Mouse (Mus musculus) cerebellum, postnatal 25 days (tissue): ENCODE measurements around the gene Ttn.
A peak's percentile ranks its signal among the peaks of the same experiment; 100 is the strongest.

ENCODE experiments used
- DNase-seq, 2 experiments: peaks; one replicate each; pipeline ENCODE4 v3.0.0; 2021; ENCODE audit warnings: mixed read lengths in 2 of 2

Ttn gene

GRCm38 (mm10) chr2:76695290-76695689 is 287.1 kb downstream of the Ttn start:
- no peak for DNase-seq

GRCm38 (mm10) chr2:76693765-76694164 is 288.6 kb downstream of the Ttn start:
- no peak for DNase-seq

GRCm38 (mm10) chr2:76690436-76691204 is 291.7 kb downstream of the Ttn start:
- DNase-seq = no peak

- DNase-seq = no peak
Observed at GRCm38 (mm10) chr2:76688162-76688561, 294.2 kb downstream of the Ttn start.

GRCm38 (mm10) chr2:76687608-76688007 is 294.7 kb downstream of the Ttn start:
- DNase-seq = no peak

- no peak for DNase-seq
Observed at GRCm38 (mm10) chr2:76686986-76687385, 295.4 kb downstream of the Ttn start.

GRCm38 (mm10) chr2:76682301-76682700 is 300.0 kb downstream of the Ttn start:
- DNase-seq = no peak

- no peak for DNase-seq
Observed at GRCm38 (mm10) chr2:76676401-76677226, 305.7 kb downstream of the Ttn start.

GRCm38 (mm10) chr2:76675949-76676348 is 306.4 kb downstream of the Ttn start:
- no peak for DNase-seq

GRCm38 (mm10) chr2:76675451-76675850 is 306.9 kb downstream of the Ttn start:
- DNase-seq = no peak

GRCm38 (mm10) chr2:76674725-76675427 is 307.5 kb downstream of the Ttn start, which contains the start of gene Plekha3:
Gene Plekha3, plus strand, starts transcription at chr2:76675281.
- peak; percentile 87 to 92 for DNase-seq

GRCm38 (mm10) chr2:76673472-76674081 is 308.8 kb downstream of the Ttn start:
- DNase-seq = peak; percentile 13 to 59

GRCm38 (mm10) chr2:76672966-76673392 is 309.4 kb downstream of the Ttn start, which contains the start of gene Fkbp7:
Gene Fkbp7, minus strand, starts transcription at chr2:76673116.
- DNase-seq = peak; percentile 94 to 96

- no peak for DNase-seq
Observed at GRCm38 (mm10) chr2:76672134-76672745, 310.1 kb downstream of the Ttn start.

- DNase-seq = no peak
Observed at GRCm38 (mm10) chr2:76671641-76672040, 310.7 kb downstream of the Ttn start.

GRCm38 (mm10) chr2:76667200-76667599 is 315.1 kb downstream of the Ttn start:
- no peak for DNase-seq

- DNase-seq = no peak
Observed at GRCm38 (mm10) chr2:76665531-76665930, 316.8 kb downstream of the Ttn start.

- DNase-seq = no peak
Observed at GRCm38 (mm10) chr2:76659419-76659818, 322.9 kb downstream of the Ttn start.

- no peak for DNase-seq
Observed at GRCm38 (mm10) chr2:76658551-76658950, 323.8 kb downstream of the Ttn start.

- DNase-seq = no peak
Observed at GRCm38 (mm10) chr2:76655982-76656381, 326.4 kb downstream of the Ttn start.

- no peak for DNase-seq
Observed at GRCm38 (mm10) chr2:76655444-76655843, 326.9 kb downstream of the Ttn start.

- DNase-seq = no peak
Observed at GRCm38 (mm10) chr2:76654646-76655045, 327.7 kb downstream of the Ttn start.
